Mouse (Mus musculus): Measurements from ENCODE around the gene Gngt2.

- TF ChIP-seq CTCF (IDR thresholded peaks at IDR 0.05; ENCODE audit: control insufficient read depth, insufficient read depth, insufficient read length) = no peak
- no peak for TF ChIP-seq USF1 (IDR thresholded peaks at IDR 0.05; ENCODE audit: low read depth)
- TF ChIP-seq CEBPB (IDR thresholded peaks at IDR 0.05; ENCODE audit: low read depth) = no peak
Observed at GRCm38 (mm10) chr11:95812224-95812623, 24.8 kb upstream of the Gngt2 start.

Data from C2C12 (cell line).